Mouse (Mus musculus) limb, embryonic 13.5 days (tissue): Measurements from ENCODE around the gene Dbnl. TPM values are rescaled to one million over a fixed set of nuclear protein-coding genes. Genes with fewer than 3 reads are reported as not detected.
A peak's percentile ranks its signal among the peaks of the same experiment; 100 is the strongest.

Experiments used
- ATAC-seq: fragments of 200-750 bp; cut with Nextera tagmentation; 2 replicates; pipeline ENCODE4 v1.8.0; 2017; ENCODE audit warnings: low read depth, moderate number of reproducible peaks, moderate TSS enrichment; ENCODE audit not compliant: low FRiP score
- H3K27ac ChIP-seq: fragments of 300-500 bp; sonication (generic); 2 replicates; pipeline ENCODE4 v1.5.1; 2015; ENCODE audit warnings: inconsistent platforms, mild to moderate bottlenecking, moderate library complexity
- H3K27me3 ChIP-seq: fragments of 300-500 bp; sonication (generic); 2 replicates; pipeline ENCODE4 v1.6.1; 2015; ENCODE audit warnings: mild to moderate bottlenecking, inconsistent platforms
- H3K36me3 ChIP-seq: fragments of 300-500 bp; sonication (generic); 2 replicates; pipeline ENCODE4 v1.6.1; 2015; ENCODE audit warnings: inconsistent platforms, mild to moderate bottlenecking, moderate library complexity
- H3K4me1 ChIP-seq: fragments of 300-500 bp; sonication (generic); 2 replicates; pipeline ENCODE4 v1.6.1; 2015; ENCODE audit warnings: inconsistent platforms
- H3K4me2 ChIP-seq: fragments of 300-500 bp; sonication (generic); replicated peaks from 2 replicates; pipeline ENCODE4 v1.6.1; 2015; ENCODE audit warnings: inconsistent platforms, mild to moderate bottlenecking, moderate library complexity
- H3K4me3 ChIP-seq: fragments of 300-500 bp; sonication (generic); 2 replicates; pipeline ENCODE4 v1.5.1; 2015; ENCODE audit warnings: moderate library complexity, mild to moderate bottlenecking, inconsistent platforms
- H3K9ac ChIP-seq: fragments of 300-500 bp; sonication (generic); 2 replicates; pipeline ENCODE4 v1.6.1; 2015; ENCODE audit warnings: mild to moderate bottlenecking, inconsistent platforms
- H3K9me3 ChIP-seq: fragments of 300-500 bp; sonication (generic); 2 replicates; pipeline ENCODE4 v1.6.1; 2016; ENCODE audit warnings: inconsistent platforms
- WGBS: fragments of 180-500 bp; shearing (Covaris S2); methylation state at CpG from one replicate; pipeline ENCODE4 v1.1.7; 2015; 5-methylcytosine and 5-hydroxymethylcytosine counted together
- polyA plus RNA-seq: library from polyadenylated mRNA; unstranded; fragments of >200 nt; fragmentation: Nextera tagmentation; extraction: Ambion mirVana; gene quantifications from 2 replicates; pipeline ENCODE4 v1.2.1, GENCODE M21; 2015

Gene Dbnl
- polyA plus RNA-seq, 1 experiment from 2014 or later: 126 TPM

- 70% methylated on average over 7 of the region's 7 CpGs for WGBS
- H3K4me2 ChIP-seq: no peak overlapping the region
- no peak overlapping the region for H3K9ac ChIP-seq
- no peak overlapping the region for H3K27ac ChIP-seq
- no peaks in the 10 kb centered on the region for H3K36me3 ChIP-seq
- H3K9me3 ChIP-seq: 0 out of 2 replicates have a peak, but pooled peaks cover 5% of the 10 kb centered on the region
- no peak overlapping the region for H3K4me3 ChIP-seq
- no peaks in the 10 kb centered on the region for H3K27me3 ChIP-seq
- peaks cover 11% of the 10 kb centered on the region for H3K4me1 ChIP-seq
- no peak for ATAC-seq
These were observed 58.5 kb downstream of the Dbnl start for GRCm38 (mm10) chr11:5846639-5847345.

- no peak overlapping the region for H3K27ac ChIP-seq
These were observed 60.5 kb downstream of the Dbnl start for GRCm38 (mm10) chr11:5848741-5849140.

GRCm38 (mm10) chr11:5849316-5849715, 61.0 kb downstream of the Dbnl start:
- Histone ChIP-seq H3K4me1 (peaks cover 16% of the 10 kb centered on the region), H3K27me3 (no peaks in the 10 kb centered on the region), H3K9me3 (no peaks in the 10 kb centered on the region), H3K4me3 (no peak overlapping the region), H3K27ac (no peak overlapping the region), H3K9ac (no peak overlapping the region), H3K4me2 (no peak overlapping the region), H3K36me3 (no peaks in the 10 kb centered on the region)
- 0 out of 2 replicates have a peak, but pooled peaks have one; percentile 18 for ATAC-seq
- WGBS: 72% methylated on average over 2 of the region's 2 CpGs

More at GRCm38 (mm10) chr11:5848741-5849140, 60.5 kb downstream of the Dbnl start:
- H3K9me3 ChIP-seq: no peaks in the 10 kb centered on the region
- no peaks in the 10 kb centered on the region for H3K36me3 ChIP-seq
- ATAC-seq: no peak
- 32% methylated on average over 6 of the region's 6 CpGs for WGBS
- no peaks in the 10 kb centered on the region for H3K27me3 ChIP-seq
- no peak overlapping the region for H3K9ac ChIP-seq
- no peak overlapping the region for H3K4me3 ChIP-seq
- peaks cover 16% of the 10 kb centered on the region for H3K4me1 ChIP-seq
- 0 out of 2 replicates have a peak overlapping the region, but pooled peaks have one; percentile 16 for H3K4me2 ChIP-seq

- ATAC-seq: no peak
- Histone ChIP-seq H3K4me2 (no peak overlapping the region), H3K9ac (no peak overlapping the region), H3K27me3 (no peaks in the 10 kb centered on the region), H3K9me3 (no peaks in the 10 kb centered on the region), H3K4me3 (no peak overlapping the region), H3K36me3 (no peaks in the 10 kb centered on the region), H3K4me1 (peaks cover 17% of the 10 kb centered on the region), H3K27ac (no peak overlapping the region)
- WGBS: 56% methylated on average over 5 of the region's 5 CpGs
These were observed 62.2 kb downstream of the Dbnl start for GRCm38 (mm10) chr11:5850452-5850851.

Other genes starting within 250 kb of the Dbnl start
- gene Ccdc117, start 246.3 kb upstream of the Dbnl start, polyA plus RNA-seq: 18.9 and 21.7 TPM in 2 replicates
- gene Ankrd36, start 218.8 kb upstream of the Dbnl start, polyA plus RNA-seq: 0.10 TPM in 1 of 2 replicates, not detected in the other
- 171 and 175 TPM in 2 replicates for gene Mrps24, start 72.8 kb upstream of the Dbnl start, polyA plus RNA-seq
- gene Urgcp, start 26.1 kb upstream of the Dbnl start, polyA plus RNA-seq: 27.1 and 29.2 TPM in 2 replicates
- 57.5 and 63.3 TPM in 2 replicates for gene Pgam2, start 15.2 kb downstream of the Dbnl start, polyA plus RNA-seq
- gene Polm, start 49.5 kb downstream of the Dbnl start, polyA plus RNA-seq: 10.5 and 11.4 TPM in 2 replicates
- gene Aebp1, start 73.5 kb downstream of the Dbnl start, polyA plus RNA-seq: 36.8 and 38.1 TPM in 2 replicates
- 125 and 137 TPM in 2 replicates for gene Pold2, start 89.8 kb downstream of the Dbnl start, polyA plus RNA-seq
- 0.80 TPM in 1 of 2 replicates, not detected in the other for gene Myl7, start 110.3 kb downstream of the Dbnl start, polyA plus RNA-seq
- 1.5 and 2.8 TPM in 2 replicates for gene Gck, start 161.6 kb downstream of the Dbnl start, polyA plus RNA-seq
- gene Ykt6, start 167.2 kb downstream of the Dbnl start, polyA plus RNA-seq: 64.4 and 66.6 TPM in 2 replicates